Mouse (Mus musculus) retina, adult 2 months (tissue): Measurements from ENCODE around the gene Calhm4.
"Not testable (repeated sequence)": the region's sequence is repeated elsewhere in the genome, so short reads cannot be mapped to it uniquely, and the experiment has no call there.

Source experiments
- DNase-seq: peaks from one replicate; pipeline ENCODE4 v3.0.0-alpha.2; 2012; ENCODE audit warnings: low read depth, low spot score

The Calhm4 gene

DNA sequence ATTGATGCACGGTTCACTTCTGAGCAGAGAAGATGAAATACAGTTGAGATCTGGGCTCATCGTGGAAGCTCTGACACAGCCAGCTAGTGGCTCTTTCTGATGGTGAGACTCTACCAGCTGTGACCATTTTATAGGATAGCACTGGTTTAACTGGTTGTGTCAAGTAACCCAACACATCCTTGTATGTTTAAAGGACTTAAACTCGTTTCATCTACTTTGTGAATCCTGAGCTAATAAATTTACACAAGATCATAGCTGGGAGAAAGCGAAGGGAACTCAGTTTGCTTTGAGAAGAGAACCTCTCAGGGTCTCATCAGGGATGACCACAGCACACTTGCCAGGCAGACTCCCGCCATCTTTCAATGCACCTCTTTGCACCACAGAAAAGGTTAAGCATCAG is at the start of gene Calhm4:
Calhm4 (minus strand) TSS at position 101 of the 400 bp plus-strand sequence.
- no peak for DNase-seq

DNA sequence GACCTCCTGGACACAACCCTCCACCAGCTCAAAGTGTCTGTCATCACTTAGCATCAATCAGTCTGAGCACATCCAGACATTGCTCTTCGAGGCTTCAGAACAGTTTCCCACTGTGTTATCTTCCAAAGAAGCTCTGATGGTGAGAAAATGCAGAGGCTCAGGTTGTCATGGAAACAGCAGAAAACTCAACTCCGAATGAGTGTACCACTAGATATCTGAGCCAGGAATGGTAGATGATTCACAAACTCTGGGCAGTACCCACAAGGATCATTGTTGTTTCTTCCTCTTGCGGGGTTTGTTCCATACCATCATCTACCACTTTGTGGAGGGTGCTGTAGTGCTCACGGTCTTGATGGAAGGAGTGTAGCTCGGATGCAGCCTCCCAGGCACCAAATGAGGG is 47.8 kb upstream of the Calhm4 start:
- no peak for DNase-seq

DNA sequence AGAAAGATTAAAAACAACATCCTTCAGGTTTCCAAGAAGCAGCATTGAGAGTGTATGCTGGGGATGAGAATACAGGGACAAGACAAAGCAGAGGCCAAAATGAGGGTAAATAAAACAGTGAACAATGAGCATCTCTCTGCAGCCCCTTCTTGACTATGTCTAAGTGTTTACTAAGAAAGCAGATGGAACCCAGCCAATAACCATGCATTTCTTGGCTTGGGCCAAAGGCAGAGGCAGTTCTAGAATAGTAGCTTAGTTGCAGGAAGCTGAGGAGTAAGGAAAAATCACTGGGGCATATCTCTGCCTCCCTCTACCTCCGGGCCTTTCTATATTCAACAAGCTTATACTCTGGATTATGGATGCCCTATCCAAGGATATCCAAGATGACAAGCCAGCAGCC is 46.4 kb upstream of the Calhm4 start:
- DNase-seq, result no peak

DNA sequence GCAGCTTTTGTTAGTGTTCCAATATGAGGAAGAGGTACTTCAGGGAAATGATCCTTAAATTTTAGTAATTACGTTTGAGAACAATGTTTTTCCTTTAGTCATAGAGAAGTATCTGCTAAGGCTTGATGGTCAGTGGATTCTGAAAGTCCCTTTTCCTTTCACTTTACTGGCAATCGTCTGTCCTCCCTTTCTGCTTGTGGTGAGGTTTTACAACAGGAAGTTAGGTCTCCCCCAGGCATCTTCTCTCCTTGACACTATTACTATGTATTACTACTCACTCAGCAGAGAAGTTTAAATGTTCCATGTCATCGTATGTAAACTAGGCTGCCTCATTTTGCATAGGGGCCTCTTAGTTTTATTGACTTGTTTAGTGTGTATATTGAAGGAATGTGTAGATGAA is 45.4 kb upstream of the Calhm4 start:
- no peak for DNase-seq

DNA sequence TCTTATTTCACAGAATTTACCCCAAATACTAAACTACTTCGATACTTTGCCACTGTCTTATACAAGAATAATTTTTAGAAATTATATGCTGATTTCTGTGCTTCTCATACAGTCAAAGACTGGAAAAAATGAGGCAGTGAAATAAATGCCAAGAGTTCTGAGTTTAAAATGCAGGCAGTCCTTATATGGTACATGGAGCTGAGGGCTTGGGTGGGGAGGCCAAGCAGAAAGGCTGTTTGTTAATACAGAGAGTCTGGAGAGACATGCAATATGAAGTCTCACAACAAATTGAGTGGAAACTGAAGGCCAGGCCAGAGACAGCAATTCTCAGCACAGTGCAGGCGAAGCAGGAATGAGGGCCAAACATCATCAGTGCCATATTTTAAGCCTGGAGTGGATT is 44.4 kb upstream of the Calhm4 start:
- no peak for DNase-seq

DNA sequence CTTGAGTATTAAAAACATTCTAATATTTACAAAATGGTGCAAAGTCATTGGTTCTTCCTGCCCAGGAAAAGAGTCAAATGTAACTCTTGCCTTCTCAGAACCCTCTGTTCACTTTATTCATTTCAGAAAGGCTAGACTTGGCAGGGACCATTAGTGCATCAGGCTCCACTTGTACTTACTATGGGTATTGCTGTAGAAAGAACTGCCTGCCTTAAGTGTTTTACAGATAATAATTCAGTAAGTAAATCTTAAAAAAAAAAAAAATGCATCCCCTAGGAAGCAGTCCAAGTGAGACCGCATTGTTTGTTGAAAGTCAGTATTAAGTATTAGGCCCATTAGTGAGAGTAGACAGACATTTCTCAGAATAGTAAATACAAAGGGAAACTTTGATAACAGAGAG is 42.4 kb upstream of the Calhm4 start:
- DNase-seq, result no peak

DNA sequence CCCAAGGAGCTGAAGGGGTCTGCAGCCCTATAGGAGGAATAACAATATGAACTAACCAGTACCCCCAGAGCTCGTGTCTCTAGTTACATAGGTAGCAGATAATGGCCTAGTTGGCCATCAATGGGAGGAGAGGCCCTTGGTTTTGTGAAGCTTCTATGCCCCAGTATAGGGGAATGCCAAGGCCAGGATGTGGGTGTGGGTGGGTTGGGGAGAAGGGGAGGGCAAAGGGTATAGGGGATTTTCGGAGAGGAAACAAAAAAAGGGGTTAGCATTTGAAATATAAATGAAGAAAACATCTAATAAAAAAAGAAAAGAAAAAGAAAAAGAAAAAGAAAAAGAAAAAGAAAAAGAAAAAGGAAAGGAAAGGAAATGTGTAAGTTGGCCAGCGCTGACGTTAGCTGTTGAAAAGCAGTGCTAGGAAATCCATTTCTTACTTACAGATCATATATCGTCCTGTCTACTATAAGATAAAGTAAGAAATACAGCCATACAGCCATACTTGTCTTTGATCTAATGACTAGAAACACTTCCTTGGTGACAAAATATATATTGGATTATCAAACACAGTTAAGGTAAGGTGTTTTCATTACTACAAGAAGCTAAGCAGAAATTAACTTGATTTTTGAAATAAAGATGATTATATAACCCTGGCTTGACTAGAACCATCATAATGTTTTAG is 30.6 kb upstream of the Calhm4 start:
- DNase-seq, result no peak

DNA sequence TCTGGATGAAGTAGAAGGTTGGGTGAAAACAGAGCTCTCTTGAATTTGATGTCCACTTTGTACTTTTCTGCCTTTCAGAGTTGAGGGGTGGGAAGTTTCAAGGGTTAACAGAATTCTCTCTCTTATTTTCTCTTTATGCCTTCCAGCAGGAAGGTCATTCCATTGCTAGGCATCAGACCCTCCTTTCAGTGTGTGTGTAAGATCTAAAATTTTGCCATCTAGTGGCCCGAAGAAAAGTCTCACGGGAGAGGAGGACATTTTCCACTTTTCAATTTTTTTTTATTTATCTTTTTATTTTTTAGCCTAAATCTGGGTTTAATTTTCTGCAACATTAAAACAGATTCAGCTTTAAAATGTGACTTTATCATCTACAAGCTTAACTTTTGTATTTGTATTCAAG is 27.5 kb upstream of the Calhm4 start:
- no peak for DNase-seq

DNA sequence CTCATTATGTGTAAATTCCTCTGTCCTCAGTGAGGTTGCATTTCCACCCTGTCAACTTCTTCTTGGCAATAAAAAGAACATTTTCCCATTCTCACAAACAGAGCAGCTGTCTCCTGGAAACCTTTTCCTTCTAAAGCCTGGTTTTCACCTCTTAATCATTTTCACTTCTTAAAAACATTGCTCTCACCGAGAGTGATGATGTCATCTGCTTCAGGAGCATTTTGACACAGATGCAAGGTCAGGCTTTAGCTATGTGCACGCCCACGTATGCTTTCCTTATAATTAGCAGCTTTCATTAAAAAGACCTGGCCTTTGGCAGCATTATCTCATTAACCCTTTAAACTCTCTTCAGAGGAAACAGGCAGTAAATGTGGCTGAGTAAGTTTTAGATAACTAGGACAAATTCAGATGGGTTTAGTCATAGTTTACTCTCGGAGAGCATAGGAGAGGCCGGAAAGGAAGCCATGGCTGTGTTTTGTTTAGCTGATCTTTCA is 26.9 kb upstream of the Calhm4 start:
- no peak for DNase-seq

DNA sequence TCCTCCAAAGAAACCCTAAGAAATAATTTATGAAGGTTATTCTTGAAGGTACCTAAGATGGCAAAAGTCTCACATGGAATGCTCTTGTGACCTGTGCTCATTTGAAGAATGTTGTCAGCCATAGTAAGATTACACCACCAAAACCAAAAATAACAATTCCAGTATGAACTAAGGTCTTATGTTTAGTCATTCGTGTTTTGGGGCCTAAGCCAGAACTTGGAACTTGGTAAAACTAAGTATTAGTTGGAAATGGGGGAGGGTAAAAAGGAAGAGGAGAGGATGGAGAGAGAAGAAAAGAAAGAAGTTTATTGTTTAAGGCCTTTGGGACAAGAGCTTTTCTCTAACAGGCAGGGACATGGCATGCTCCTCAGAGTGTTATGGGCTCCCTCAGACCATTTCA is 25.5 kb upstream of the Calhm4 start:
- no peak for DNase-seq

DNA sequence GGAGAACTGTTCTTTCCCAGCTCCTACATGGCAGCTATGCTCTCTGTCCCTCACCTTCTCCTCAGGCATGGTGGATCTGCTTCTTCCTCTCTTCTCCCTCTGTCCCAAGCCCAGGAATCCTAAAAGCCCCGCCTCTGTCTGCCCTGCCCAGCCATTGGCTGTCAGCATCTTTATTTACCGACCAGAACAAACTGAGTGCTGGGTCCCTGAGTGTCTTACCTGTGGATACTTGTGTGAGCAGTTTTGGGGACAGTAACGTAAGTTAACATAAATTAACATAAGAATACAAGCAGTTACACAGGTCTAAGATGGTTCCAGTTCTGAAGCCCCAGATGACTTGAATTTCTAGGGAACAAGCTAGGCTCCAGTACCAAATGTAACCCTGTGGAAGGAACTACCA is 22.5 kb upstream of the Calhm4 start:
- no peak for DNase-seq

DNA sequence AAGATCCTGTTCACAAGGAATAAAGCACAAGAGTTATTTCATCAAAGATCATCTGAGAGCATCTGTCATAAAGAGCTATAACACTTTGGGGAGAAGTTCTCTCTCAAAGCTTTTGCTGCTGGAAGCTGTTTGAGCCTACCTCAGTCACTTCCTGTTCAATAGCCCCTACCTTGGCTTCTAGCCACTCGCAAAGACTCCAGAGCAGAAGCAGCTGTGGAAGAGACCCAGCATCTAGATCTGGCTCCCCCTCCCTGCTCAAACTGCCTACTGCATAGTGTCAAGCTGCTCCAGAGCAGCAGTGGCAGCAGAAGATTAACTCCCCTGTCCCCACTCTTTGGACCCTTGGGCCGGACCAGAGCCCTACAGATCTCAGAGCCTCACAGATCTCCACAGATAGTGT is 9.9 kb upstream of the Calhm4 start:
- DNase-seq, result no peak

DNA sequence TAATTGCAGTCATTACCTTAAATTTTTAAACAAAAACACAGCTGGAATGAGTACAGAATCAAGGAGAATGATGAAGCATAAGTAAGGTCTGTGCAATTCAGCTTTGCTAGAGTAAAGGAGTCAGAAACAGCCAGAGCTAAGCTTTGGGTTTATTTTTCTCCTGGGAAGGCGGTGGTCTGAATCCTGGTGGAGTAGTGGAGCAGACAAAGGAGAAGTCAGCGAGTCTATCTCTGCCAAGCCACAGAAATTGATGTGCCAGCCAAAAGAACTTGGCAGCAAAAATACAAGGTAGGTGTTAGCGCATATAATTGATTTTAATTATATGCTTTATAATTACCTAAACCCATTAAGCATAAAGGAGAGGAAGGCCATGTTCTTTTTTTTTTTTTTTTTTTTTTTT is 6.7 kb downstream of the Calhm4 start, which contains the start of gene Trappc3l:
Trappc3l (plus strand) TSS at position 197 of the 400 bp plus-strand sequence.
- DNase-seq, result no peak

DNA sequence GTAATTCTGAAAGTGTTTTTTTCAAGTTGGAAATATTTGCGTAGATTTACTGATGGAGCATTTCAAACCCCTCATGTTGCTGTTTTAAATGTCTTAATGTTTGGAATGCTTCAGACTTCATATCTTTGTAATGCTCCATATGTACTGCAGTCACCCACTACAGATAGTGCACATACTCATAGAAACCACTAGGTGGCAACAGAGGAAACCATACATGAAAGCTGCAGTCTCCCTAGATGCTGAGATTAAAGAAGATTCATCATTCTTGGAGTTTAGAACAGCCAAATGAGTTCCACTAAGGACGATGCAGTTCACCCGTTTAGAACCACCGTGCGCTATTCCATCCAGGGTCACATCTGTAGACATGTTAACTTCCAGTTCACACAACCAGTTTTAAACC is 7.5 kb downstream of the Calhm4 start:
- DNase-seq, result no peak

DNA sequence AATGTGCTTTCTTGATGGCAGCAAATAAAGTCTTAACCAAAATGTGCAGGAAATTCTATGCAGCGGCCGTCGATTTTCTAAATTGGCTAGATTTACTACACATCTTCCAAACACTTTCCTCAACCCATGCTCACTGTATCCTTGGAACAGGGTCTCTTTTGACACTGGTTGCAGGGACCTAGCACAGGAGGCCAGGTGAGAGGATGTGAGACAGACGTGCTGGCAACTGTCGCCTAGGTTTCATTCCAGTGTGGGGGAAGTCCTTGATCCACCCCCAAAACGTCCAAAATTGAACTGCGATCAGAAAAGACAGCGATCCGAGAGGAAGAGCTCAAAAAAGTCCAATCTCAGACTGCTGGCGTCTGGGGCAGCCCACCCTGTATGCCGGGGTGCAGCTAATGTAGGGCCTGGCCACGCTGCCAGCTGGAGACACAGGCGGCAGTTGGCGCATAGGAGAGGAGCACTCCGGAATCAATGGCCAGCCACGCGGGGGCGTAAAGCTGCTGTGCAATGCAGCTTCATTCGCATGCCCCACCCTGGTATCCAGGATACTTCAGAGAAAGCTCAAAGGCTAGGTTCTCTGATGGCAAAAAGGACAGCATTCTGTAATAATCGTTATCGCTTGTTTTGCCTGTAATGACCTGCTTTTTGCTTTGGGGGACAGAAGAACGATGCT is 10.3 kb downstream of the Calhm4 start:
- DNase-seq, result no peak

DNA sequence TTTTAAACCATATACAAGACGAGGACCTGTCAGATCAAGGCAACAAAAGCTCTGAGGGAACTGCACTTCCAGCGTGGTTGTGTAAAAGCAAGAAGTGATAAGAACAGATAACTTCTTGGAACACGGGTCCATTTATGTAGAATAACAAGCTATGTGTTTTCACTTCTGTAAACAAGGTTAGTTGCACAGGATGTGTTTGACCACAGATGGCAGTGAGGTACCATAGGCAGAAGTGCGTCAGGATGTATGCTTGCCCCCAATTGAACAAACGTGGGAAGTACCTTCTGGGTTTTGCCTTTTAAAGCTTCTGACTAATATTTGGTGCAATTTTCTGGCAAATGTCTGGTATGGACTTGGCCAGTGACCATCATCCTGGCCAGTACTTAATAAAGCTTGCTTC is 13.8 kb downstream of the Calhm4 start:
- no peak for DNase-seq

DNA sequence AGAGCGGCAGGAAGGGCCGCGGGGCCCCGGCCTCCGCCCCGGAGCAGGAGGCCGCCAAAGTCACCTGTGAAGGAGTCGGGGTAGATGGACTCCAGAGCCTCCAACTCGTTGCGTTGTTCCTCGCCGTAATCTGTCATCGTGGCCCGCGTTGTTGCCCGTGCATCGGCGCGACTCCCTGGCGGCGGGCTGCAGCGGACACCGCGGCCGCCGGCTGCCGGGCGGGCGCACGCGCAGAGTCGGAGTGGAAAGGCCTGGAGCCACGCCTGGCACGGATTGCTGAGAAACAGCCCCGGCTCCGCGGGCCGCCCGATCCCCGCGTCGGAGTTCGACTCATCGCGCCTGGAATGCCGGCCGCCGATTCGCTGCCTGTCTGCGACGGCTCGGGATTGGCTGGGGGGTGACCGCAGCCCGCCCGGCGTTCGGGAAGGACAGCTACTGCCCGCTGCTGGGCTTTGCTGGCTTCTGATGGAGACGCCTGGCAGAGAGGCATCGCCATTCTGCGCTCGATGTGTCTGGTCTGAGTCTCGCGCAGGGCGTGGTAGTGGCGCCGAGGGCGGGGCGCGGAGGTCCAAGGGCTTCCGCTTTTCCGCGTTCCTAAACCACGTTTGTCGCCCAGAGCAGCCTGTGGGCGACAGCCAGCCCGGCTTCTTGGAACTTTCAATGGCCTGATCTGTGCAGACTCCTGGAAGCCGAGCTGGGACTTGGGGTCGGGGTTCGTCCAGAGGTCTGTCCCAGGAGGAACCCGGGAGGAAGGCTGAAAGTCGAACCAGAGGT is 24.6 kb downstream of the Calhm4 start, which contains the start of gene Rwdd1:
Rwdd1 (minus strand) TSS at position 323 of the 774 bp plus-strand sequence.
- DNase-seq, result peak; percentile 87

DNA sequence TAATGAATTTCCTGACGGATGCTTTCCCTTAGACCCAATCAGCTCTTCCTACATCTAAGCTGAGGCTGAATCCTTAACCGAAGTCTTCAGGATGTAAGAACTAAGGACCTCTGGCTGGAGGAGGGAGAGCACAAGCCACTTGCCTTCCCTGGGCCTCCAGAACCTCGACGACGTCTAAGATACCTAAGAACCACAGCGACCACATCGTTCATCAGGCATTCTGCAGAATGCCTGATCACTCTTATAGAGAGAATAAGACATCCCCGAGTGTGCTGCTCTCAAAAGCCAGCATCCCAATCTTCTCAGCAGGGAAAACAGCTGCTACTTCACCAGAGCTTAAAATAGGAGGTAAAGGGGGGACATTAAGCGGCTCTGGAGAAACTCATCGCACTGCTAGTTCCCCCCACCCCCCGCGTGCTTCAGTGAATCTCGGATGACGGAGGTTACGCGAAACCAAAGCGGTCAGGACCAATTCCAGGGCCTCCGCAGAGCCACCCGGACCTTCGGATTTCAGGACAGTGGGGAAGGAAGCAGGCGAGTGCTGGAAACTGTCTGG is 25.3 kb downstream of the Calhm4 start:
- DNase-seq, result no peak

DNA sequence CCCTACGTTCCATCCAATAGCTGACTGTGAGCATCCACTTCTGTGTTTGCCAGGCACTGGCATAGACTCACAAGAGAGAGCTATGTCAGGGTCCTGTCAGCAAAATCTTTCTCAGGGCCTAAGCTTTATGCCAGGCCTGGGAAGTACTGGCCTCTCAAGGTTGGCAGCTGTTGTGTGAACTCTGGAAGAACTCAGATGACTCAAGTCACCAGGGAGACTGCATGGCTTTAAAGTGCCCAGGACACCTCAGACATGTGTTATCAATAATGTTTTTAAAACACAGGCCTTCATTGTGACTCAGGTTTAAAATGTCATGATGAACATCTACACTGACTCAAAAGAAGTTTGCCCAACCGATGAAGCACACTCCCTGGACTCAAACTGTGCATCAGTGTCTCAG is 30.9 kb downstream of the Calhm4 start:
- DNase-seq, result no peak

DNA sequence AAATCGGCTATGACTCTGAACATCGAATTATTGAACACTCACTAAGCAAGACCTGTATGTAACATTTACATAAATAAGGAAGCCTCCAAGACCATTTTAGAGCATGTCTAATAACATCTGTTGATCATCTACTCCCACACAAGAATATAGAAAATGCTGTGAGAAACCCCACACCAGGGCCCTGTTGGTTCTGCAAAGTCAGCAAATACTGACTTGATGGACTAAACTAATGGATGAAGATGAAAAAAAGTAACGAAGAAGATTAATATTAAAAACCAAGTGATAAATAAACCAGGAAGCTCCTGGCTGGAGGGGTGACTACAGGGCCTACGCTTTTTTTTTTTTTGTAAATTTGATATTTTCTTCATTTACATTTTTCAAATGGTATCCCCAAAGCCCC is 31.5 kb downstream of the Calhm4 start:
- no peak for DNase-seq

DNA sequence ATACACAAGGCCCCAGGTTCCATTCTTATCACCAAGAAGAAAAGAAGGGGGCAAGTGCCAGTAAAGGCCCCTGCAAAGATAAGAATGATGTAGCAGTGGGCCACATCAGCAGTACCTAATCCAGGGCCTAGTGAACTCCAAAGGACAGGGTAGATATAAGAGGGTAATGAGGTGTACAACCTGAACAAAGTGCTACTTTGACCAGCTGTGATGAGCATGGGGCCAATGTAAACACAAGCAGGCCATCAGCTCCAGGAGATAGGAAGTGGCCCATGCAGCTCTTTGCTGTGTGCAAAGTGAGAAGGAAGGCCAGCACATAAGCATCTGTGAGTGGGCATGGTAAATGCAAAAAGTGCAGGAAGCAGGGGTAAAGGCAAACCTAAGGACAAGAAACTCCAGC is 45.7 kb downstream of the Calhm4 start:
- DNase-seq, result no peak

DNA sequence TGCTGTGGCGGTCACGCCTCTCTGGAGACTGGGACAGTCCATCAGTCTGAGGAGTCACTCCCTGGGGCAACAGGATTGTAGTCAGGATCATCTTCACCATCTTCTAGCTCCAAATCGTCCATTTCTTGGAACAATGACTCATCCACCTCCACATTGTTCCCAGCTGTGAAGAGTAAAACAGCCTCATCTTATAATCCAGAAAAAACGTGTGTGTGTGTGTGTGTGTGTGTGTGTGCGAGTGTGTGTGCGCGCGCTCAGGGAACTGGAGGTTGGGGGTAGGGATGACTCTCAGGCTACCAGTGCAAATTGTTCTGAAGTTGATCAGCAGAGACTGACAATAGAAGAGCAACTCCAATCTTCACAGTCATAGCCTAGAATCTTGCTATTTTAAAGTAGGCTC is 47.4 kb downstream of the Calhm4 start:
- not testable (repeated sequence) for DNase-seq
